In the genomic region with DNA sequence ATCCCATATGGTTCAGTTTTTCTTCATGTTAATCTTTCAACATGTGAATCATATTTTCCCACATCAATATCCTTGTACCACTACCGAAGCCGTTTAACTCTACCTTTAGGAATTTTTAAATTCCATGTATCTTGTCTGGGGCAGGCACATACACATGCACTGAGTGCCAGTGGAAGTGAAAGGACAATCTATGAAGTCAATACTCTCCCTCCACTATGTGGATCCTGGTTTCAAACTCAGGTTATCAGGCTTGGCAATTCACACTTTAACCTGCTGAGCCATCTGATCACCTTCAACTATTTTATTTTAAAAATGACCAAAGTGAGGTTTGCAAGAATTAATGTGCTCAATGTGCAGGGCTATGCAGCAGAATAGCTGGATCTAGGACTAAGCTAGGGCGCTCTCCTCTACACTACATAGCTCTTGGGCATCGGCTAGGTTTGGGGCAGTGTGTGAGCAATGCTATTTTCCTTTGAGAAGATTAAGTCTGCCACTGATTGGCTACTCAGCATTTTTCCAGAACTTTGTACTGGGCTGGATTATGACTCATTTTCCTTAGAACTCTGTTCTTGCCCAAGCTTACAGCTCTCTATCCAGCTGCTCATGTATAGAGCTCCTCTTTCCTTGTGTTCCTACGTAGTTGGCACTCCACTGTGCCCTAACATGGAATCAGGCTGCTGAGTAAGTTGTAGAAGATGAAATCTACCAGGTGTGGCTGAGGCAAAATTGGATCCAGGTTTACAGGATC, we compare ENCODE assay signal across 14 mouse cellular contexts.
"Had no signal": no experiment of that assay in that cellular context is flagged by ENCODE, and none has a peak within 500 bp of the region (broad histone marks: within the 10 kb centered on the region; RNA-seq: fewer than 3 reads in every experiment).

No protein-coding gene starts in this region.

- DNase-seq: kidney, adult 9 months; kidney, postnatal 14 days; layer of hippocampus, postnatal 36 days; liver; liver, embryonic 13.5 days; liver, postnatal 0 days; right cerebral cortex, adult 18-20 months; spleen, adult 18-20 months; thymus, postnatal 36 days had no signal

- ATAC-seq: liver, postnatal 0 days; midbrain, embryonic 16.5 days had no signal

- H3K9me3 ChIP-seq: limb, embryonic 12.5 days; liver, embryonic 13.5 days; lung, embryonic 15.5 days; midbrain, embryonic 12.5 days; stomach, embryonic 15.5 days had no signal

- H3K9ac ChIP-seq: limb, embryonic 12.5 days; liver, embryonic 13.5 days; liver, postnatal 0 days; lung, embryonic 15.5 days; midbrain, embryonic 12.5 days; stomach, embryonic 15.5 days had no signal

- H3K4me1 ChIP-seq: liver, embryonic 13.5 days; lung, embryonic 15.5 days; midbrain, embryonic 12.5 days; stomach, embryonic 15.5 days had no signal

- H3K27me3 ChIP-seq: limb, embryonic 12.5 days; liver, embryonic 13.5 days; lung, embryonic 15.5 days; midbrain, embryonic 12.5 days; stomach, embryonic 15.5 days had no signal

- H3K27ac ChIP-seq: limb, embryonic 12.5 days; liver, embryonic 13.5 days; lung, embryonic 15.5 days; midbrain, embryonic 12.5 days; stomach, embryonic 15.5 days had no signal

- H3K4me3 ChIP-seq: limb, embryonic 12.5 days; liver, embryonic 13.5 days; lung, embryonic 15.5 days; midbrain, embryonic 12.5 days; stomach, embryonic 15.5 days had no signal

- H3K4me2 ChIP-seq: limb, embryonic 12.5 days; liver, embryonic 13.5 days; lung, embryonic 15.5 days; midbrain, embryonic 12.5 days; stomach, embryonic 15.5 days had no signal
